5 mouse cellular contexts compared by ENCODE assay signal in the genomic region with DNA sequence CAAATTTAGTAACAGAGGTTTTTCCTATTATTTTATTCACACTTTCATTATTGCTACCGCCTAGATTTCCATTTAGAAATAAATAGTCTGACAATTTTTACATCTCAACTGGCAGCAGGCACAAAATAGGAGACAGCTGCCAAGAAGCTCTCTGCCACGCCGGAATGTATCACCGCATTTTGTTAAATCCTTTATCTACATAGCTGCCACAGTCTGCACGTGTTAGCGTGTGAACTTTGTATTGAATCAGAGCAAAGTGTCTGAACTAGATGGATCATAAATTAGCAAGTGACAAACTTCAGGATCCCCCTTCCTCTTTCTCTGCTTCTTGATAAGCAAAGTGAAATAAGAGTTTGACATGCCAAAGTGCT.
"Had no signal": no experiment of that assay in that cellular context is flagged by ENCODE, and none has a peak within 500 bp of the region (broad histone marks: within the 10 kb centered on the region; RNA-seq: fewer than 3 reads in every experiment).

No protein-coding gene starts in this region.

- DNase-seq: kidney, adult 9 months; kidney, postnatal 36 days; lung, adult 2 months; lung, postnatal 10 days; thymus, postnatal 4 days had no signal
